Mouse (Mus musculus) kidney, postnatal 25 days (tissue): Measurements from ENCODE around the gene Cyb561d1.

ENCODE experiments used
- DNase-seq, 2 experiments: peaks; one replicate each; pipeline ENCODE4 v3.0.0; 2021; ENCODE audit warnings: mixed read lengths in 2 of 2

The Cyb561d1 gene

GRCm38 (mm10) chr3:108203621-108204325 is 2.8 kb upstream of the Cyb561d1 start:
- peak; percentile 80 to 90 for DNase-seq

- DNase-seq = no peak
These were observed 2.2 kb upstream of the Cyb561d1 start for GRCm38 (mm10) chr3:108203212-108203611.

GRCm38 (mm10) chr3:108202506-108202905 is 1.5 kb upstream of the Cyb561d1 start:
- DNase-seq = no peak

- DNase-seq = no peak
These were observed 1.8 kb downstream of the Cyb561d1 start for GRCm38 (mm10) chr3:108199231-108199630.

- peak in 1 of 2 experiments; percentile 46 for DNase-seq
These were observed 3.9 kb downstream of the Cyb561d1 start for GRCm38 (mm10) chr3:108197066-108197497.

GRCm38 (mm10) chr3:108195941-108196590 is 4.9 kb downstream of the Cyb561d1 start:
- DNase-seq = no peak

- no peak for DNase-seq
These were observed 5.7 kb downstream of the Cyb561d1 start for GRCm38 (mm10) chr3:108195287-108195686.

GRCm38 (mm10) chr3:108193686-108194085 is 7.3 kb downstream of the Cyb561d1 start:
- DNase-seq = no peak

- DNase-seq = no peak
These were observed 11.1 kb downstream of the Cyb561d1 start for GRCm38 (mm10) chr3:108189897-108190296.

- DNase-seq = no peak
These were observed 12.1 kb downstream of the Cyb561d1 start for GRCm38 (mm10) chr3:108188716-108189490.

GRCm38 (mm10) chr3:108187111-108187795 is 13.8 kb downstream of the Cyb561d1 start:
- no peak for DNase-seq

- DNase-seq = peak; percentile 65 to 79
These were observed 14.6 kb downstream of the Cyb561d1 start, which contains the start of gene Amigo1 for GRCm38 (mm10) chr3:108186098-108187047. Amigo1 (plus strand) TSS chr3:108186335.

- DNase-seq = no peak
These were observed 15.4 kb downstream of the Cyb561d1 start for GRCm38 (mm10) chr3:108185460-108186097.

GRCm38 (mm10) chr3:108184742-108185141 is 16.3 kb downstream of the Cyb561d1 start:
- DNase-seq = no peak

- no peak for DNase-seq
These were observed 20.5 kb downstream of the Cyb561d1 start for GRCm38 (mm10) chr3:108180514-108180913.

- no peak for DNase-seq
These were observed 22.0 kb downstream of the Cyb561d1 start for GRCm38 (mm10) chr3:108178756-108179715.

GRCm38 (mm10) chr3:108174672-108175531 is 26.1 kb downstream of the Cyb561d1 start:
- DNase-seq = peak in 1 of 2 experiments; percentile 52

- DNase-seq = no peak
These were observed 31.8 kb downstream of the Cyb561d1 start for GRCm38 (mm10) chr3:108169199-108169598.

GRCm38 (mm10) chr3:108167499-108167898 is 33.5 kb downstream of the Cyb561d1 start:
- DNase-seq = no peak
